Mouse (Mus musculus): Measurements from ENCODE around the gene Ptk6. TPM values are rescaled to one million over a fixed set of nuclear protein-coding genes. Genes with fewer than 3 reads are reported as not detected.

The Ptk6 gene
- total and polyA plus RNA-seq, 2 experiments from 2014 or later = not detected

DNA sequence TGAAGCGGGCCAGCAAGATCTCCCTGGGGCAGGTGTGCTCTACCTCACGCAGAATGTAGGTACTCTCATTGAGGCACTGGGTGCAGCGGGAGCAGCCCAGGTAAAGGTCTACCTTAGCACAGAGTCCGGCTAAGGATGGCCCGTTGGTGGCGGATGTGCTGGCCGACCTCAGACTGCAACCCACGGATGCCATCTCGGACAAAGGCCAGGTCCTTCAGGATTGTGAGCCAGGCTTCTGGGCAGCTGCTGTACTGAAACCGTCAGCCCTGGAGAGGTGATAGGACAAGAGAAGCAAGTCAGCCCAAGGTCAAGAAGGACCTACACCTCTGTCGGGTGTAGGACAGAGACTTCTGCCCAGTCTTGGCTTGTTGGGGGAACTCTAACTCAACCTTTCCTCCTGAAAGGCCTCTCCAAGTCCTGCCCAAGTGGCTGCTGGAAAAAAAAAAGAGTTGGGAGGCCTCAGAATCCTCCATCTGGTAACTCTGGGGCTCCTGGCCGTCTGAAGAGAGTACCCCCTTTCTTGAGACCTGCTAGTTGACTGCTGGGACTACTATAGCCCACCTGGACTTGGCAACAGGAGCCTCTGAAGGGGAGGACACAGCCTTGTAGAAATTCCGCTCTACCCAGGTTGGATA lies 38.3 kb upstream of the Ptk6 start:
- Histone ChIP-seq H3K36me3 (ENCODE audit: insufficient read depth, low read length) (no peaks in the 10 kb centered on the region), H3K4me2 (ENCODE audit: low read depth, low read length) (peak overlapping the region; percentile 42), H3K9me3 (ENCODE audit: low read length) (no peaks in the 10 kb centered on the region), H3K27me3 (ENCODE audit: insufficient read depth, low read length) (no peaks in the 10 kb centered on the region), H3K4me3 (ENCODE audit: low read length) (no peak overlapping the region), H3K9ac (replicated peaks; ENCODE audit: low read length) (no peak overlapping the region), H3K4me1 (ENCODE audit: insufficient read depth, low read length) (no peaks in the 10 kb centered on the region), H3K27ac (no peak overlapping the region)
- DNase-seq (ENCODE audit: low spot score) (no peak), ATAC-seq (no peak)
- WGBS = 91% methylated on average over 13 of the region's 13 CpGs
- no peak for TF ChIP-seq CTCF (IDR thresholded peaks at IDR 0.05; ENCODE audit: low read depth)

DNA sequence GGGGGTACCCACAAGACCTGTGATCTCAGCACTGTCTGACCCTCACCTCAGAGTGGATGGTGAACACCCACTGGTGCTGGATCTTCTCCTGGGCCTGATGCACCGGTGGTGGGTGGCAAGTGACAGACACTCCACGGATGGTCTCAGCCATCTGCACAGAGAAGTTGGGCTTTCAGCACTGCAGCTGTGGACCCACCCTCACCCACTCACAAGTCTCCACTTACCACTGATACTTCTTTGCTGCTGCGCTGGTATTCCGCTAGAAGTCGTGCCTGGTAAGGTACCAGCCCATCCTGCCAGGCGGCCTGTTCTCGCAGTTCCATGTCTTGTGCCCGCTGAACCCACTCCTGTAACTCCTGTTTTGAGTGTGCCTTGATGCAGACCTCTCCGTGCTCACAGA lies 36.7 kb upstream of the Ptk6 start:
- DNase-seq (ENCODE audit: low spot score) (no peak), ATAC-seq (no peak)
- no peak overlapping the region for H3K9ac ChIP-seq (replicated peaks; ENCODE audit: low read length)
- H3K27ac ChIP-seq = no peak overlapping the region
- H3K9me3 ChIP-seq (ENCODE audit: low read length) = no peaks in the 10 kb centered on the region
- no peak overlapping the region for H3K4me2 ChIP-seq (ENCODE audit: low read depth, low read length)
- whole genome bisulfite sequencing = 93% methylated on average over 9 of the region's 9 CpGs
- TF ChIP-seq CTCF (IDR thresholded peaks at IDR 0.05; ENCODE audit: low read depth) = no peak
- no peak overlapping the region for H3K4me3 ChIP-seq (ENCODE audit: low read length)
- H3K4me1 ChIP-seq (ENCODE audit: insufficient read depth, low read length) = no peaks in the 10 kb centered on the region
- H3K36me3 ChIP-seq (ENCODE audit: insufficient read depth, low read length) = no peaks in the 10 kb centered on the region
- H3K27me3 ChIP-seq (ENCODE audit: insufficient read depth, low read length) = no peaks in the 10 kb centered on the region

DNA sequence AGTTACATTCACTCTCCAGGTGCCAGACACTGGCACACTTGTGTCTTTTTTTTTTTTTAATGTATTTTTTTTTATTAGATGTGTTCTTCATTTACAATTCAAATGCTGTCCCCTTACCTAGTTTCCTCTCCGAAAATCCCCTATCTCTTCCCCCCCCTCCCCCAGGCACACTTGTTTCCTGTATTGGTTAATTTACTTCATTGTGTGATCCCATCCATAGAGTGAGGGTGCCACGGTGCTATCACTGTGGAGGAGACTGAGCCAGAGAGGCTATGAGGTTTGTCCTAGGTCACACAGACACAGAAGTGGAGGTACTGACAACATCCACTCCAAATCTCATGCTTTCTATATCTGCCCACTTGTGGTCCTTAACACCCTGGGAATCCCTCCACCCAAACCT lies 36.3 kb upstream of the Ptk6 start:
- no peak overlapping the region for H3K4me2 ChIP-seq (ENCODE audit: low read depth, low read length)
- H3K4me1 ChIP-seq (ENCODE audit: insufficient read depth, low read length) = no peaks in the 10 kb centered on the region
- ATAC-seq (no peak), DNase-seq (ENCODE audit: low spot score) (no peak)
- H3K4me3 ChIP-seq (ENCODE audit: low read length) = no peak overlapping the region
- WGBS = 74% methylated on average over 2 of the region's 2 CpGs
- no peaks in the 10 kb centered on the region for H3K36me3 ChIP-seq (ENCODE audit: insufficient read depth, low read length)
- no peak for TF ChIP-seq CTCF (IDR thresholded peaks at IDR 0.05; ENCODE audit: low read depth)
- no peak overlapping the region for H3K27ac ChIP-seq
- no peaks in the 10 kb centered on the region for H3K27me3 ChIP-seq (ENCODE audit: insufficient read depth, low read length)
- H3K9me3 ChIP-seq (ENCODE audit: low read length) = no peaks in the 10 kb centered on the region
- no peak overlapping the region for H3K9ac ChIP-seq (replicated peaks; ENCODE audit: low read length)

DNA sequence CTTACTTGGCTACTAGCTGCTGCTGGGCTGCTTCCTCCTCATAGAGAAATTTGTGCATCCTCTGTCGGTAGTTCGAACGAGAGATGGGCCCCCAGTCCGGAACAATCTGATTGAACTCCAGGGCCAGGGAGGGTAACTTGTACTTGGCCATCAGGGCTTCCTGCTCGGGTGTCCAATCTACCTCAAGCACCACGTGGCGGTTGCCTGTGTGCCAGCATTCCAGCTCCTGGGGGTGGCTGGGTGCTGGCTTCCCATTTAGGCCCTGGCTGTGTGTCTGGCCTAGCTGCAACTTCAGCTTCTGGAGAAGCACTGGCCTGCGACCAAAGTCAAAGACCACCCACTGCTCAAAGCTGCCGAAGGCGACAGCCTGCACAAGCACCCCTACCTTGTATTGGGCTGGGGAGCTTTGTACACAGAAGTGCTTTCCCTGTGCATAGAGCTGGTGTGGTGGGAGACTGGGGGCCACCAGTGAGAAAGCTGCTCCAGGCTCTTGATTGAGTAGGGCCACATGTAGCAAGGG lies 35.6 kb upstream of the Ptk6 start:
- WGBS = 52% methylated on average over 10 of the region's 10 CpGs
- peak; percentile 30 for DNase-seq (ENCODE audit: low spot score)
- no peaks in the 10 kb centered on the region for H3K36me3 ChIP-seq (ENCODE audit: insufficient read depth, low read length)

DNA sequence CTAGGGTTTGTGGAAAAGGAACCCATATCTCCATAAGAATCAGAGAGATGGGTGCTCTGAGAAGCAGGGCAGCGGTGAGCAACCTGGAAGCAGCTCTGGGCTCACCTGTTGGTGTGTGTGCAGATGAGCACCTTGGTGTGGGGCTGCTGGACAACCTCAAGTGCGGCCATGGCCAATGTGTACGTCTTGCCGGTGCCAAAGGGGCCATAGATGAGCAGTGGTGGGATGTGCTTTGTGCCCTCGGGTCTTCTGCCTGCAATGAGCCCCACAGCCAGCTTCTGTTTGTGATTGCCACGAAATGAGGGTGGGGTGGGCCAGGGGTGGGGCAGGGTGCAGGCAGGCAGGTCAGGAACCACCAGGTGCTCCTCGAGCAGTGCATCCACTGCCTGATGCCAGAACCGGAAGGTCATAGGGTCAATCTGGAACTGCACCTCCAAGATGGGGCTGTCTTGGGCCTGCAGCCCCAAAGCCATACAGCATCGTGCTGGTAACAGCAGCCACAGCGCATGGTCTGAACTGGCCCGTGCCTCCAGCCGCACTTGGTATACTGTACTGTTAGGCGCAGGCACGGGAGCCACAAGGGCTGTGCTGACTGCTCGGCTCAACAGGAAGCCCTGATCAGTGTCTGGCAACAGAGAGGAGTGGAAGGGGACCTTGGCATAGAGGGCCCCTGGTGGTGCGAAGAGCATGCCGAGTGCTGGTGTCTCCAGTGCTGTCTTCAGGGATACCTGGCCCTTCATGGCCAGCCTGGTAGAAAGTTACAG lies 34.8 kb upstream of the Ptk6 start:
- Histone ChIP-seq H3K36me3 (ENCODE audit: insufficient read depth, low read length) (no peaks in the 10 kb centered on the region), H3K4me2 (ENCODE audit: low read depth, low read length) (no peak overlapping the region), H3K9me3 (ENCODE audit: low read length) (no peaks in the 10 kb centered on the region), H3K27me3 (ENCODE audit: insufficient read depth, low read length) (no peaks in the 10 kb centered on the region), H3K4me1 (ENCODE audit: insufficient read depth, low read length) (no peaks in the 10 kb centered on the region), H3K9ac (replicated peaks; ENCODE audit: low read length) (no peak overlapping the region), H3K27ac (no peak overlapping the region), H3K4me3 (ENCODE audit: low read length) (no peak overlapping the region)
- TF ChIP-seq CTCF (IDR thresholded peaks at IDR 0.05; ENCODE audit: low read depth) = no peak
- 88% methylated on average over 17 of the region's 17 CpGs for whole genome bisulfite sequencing
- ATAC-seq (no peak), DNase-seq (ENCODE audit: low spot score) (no peak)

More for the DNA sequence above, 35.6 kb upstream of the Ptk6 start:
- Histone ChIP-seq H3K27ac (no peak overlapping the region), H3K4me1 (ENCODE audit: insufficient read depth, low read length) (no peaks in the 10 kb centered on the region), H3K27me3 (ENCODE audit: insufficient read depth, low read length) (no peaks in the 10 kb centered on the region), H3K4me2 (ENCODE audit: low read depth, low read length) (no peak overlapping the region), H3K9me3 (ENCODE audit: low read length) (no peaks in the 10 kb centered on the region), H3K9ac (replicated peaks; ENCODE audit: low read length) (no peak overlapping the region), H3K4me3 (ENCODE audit: low read length) (no peak overlapping the region)
- no peak for TF ChIP-seq CTCF (IDR thresholded peaks at IDR 0.05; ENCODE audit: low read depth)
- no peak for ATAC-seq

DNA sequence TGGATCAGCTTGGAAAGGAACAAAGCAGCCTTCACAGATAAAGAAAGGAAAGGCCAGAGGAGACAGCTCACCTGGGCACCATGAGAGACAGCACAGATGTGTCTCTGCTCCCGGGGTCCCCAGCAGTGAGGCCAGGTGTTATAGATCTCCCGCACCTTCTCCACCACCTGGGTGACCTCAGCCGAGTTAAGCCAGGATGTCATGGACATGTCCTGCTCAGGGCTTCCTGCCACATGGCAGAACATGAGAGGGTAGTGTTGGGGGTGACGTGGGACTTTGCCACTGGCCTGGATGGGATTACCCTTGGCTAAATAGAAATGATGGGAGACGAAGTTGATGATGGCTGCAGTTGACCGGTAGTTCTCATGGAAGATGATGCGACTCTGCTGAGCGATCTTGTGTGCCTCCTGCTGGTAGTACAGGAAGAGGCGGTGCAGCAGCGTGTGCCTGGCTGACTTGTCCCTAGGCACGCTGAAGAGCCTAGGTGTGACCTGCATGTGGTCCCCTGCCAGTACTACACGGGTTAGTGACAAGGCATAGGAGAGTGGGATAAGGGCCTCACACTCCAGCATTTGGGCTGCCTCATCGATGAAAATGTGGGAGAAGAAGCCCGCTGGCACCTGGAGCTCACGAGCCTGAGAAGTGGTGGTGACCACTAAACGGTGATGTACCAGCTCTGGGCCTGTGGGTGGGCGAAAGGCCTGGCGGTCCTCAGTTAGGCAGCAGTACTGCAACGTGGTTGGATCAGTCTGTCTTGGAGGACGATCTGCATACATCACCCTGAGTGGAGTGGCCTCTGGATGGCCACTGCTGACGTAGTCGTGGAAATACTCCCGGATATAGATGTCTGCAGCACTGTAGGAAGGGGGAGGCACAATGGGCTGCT lies 33.3 kb upstream of the Ptk6 start:
- TF ChIP-seq CTCF (IDR thresholded peaks at IDR 0.05; ENCODE audit: low read depth) = peak; percentile 19; the same call in 1 of the 2 replicates
- Histone ChIP-seq H3K27me3 (ENCODE audit: insufficient read depth, low read length) (no peaks in the 10 kb centered on the region), H3K36me3 (ENCODE audit: insufficient read depth, low read length) (no peaks in the 10 kb centered on the region), H3K27ac (no peak overlapping the region), H3K9ac (replicated peaks; ENCODE audit: low read length) (no peak overlapping the region), H3K4me2 (ENCODE audit: low read depth, low read length) (no peak overlapping the region), H3K4me1 (ENCODE audit: insufficient read depth, low read length) (no peaks in the 10 kb centered on the region), H3K9me3 (ENCODE audit: low read length) (no peaks in the 10 kb centered on the region), H3K4me3 (ENCODE audit: low read length) (no peak overlapping the region)
- DNase-seq (ENCODE audit: low spot score) = no peak
- no peak for ATAC-seq
- 83% methylated on average over 23 of the region's 23 CpGs for WGBS

Data from hindbrain, postnatal 0 days (tissue).